ENCODE assay signal across 14 mouse cellular contexts in the genomic region with DNA sequence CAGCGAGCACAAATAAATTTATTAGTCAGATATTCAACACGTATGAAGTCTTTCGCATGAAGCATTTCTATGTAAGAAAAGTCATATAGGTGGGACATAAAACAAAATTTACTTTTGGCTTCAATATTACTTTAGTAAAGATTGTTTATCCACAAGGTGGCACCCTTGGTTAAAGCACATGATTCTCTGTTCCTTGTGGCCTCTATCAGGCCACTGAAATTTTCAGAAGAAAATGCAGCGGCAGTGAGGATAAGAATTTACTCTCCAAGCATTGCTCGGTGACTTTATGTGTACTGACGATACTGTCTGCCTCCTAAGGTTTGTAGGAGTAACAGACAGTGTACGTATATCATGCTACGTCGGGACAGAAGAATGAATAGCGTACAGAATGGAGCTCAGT.
DNase-seq lines count a peak whose midpoint lies in the region; ATAC-seq and TF ChIP-seq lines count a peak whose summit lies in the region.
"Had no signal": no experiment of that assay in that cellular context is flagged by ENCODE, and none has a peak within 500 bp of the region (broad histone marks: within the 10 kb centered on the region; RNA-seq: fewer than 3 reads in every experiment).

No protein-coding gene starts in this region.

- no peak overlapping the region for H3K4me3 ChIP-seq in kidney, adult 2 months (ENCODE audit: insufficient read depth, low read depth, low read length)
- H3K4me3 ChIP-seq in hindbrain, postnatal 0 days (ENCODE audit: low read length): no peak overlapping the region
- no peak overlapping the region for H3K4me3 ChIP-seq in liver, embryonic 11.5 days (ENCODE audit: low read depth, low read length)
- H3K4me3 ChIP-seq: heart, embryonic 12.5 days; liver, embryonic 12.5 days; stomach, embryonic 15.5 days had no signal

- WGBS in kidney, adult 2 months: 74% methylated on average over 10 of the region's 10 CpGs
- 63% methylated on average over 10 of the region's 10 CpGs for WGBS in hindbrain, postnatal 0 days
- WGBS in liver, embryonic 11.5 days: 77% methylated on average over 10 of the region's 10 CpGs

- H3K9ac ChIP-seq in hindbrain, postnatal 0 days (replicated peaks; ENCODE audit: low read length): no peak overlapping the region
- H3K9ac ChIP-seq in liver, embryonic 11.5 days (ENCODE audit: low read depth, low read length): no peak overlapping the region
- H3K9ac ChIP-seq: heart, embryonic 12.5 days; liver, embryonic 12.5 days; stomach, embryonic 15.5 days had no signal

- no peaks in the 10 kb centered on the region for H3K36me3 ChIP-seq in kidney, adult 2 months (ENCODE audit: control insufficient read depth, insufficient read depth, low read length)
- H3K36me3 ChIP-seq in hindbrain, postnatal 0 days (ENCODE audit: insufficient read depth, low read length): no peaks in the 10 kb centered on the region
- no peaks in the 10 kb centered on the region for H3K36me3 ChIP-seq in liver, embryonic 11.5 days (ENCODE audit: control insufficient read depth, insufficient read depth, low read length)
- H3K36me3 ChIP-seq: heart, embryonic 12.5 days; liver, embryonic 12.5 days; stomach, embryonic 15.5 days had no signal

- H3K4me1 ChIP-seq in kidney, adult 2 months (ENCODE audit: control insufficient read depth, insufficient read depth, low read length): no peaks in the 10 kb centered on the region
- no peaks in the 10 kb centered on the region for H3K4me1 ChIP-seq in hindbrain, postnatal 0 days (ENCODE audit: insufficient read depth, low read length)
- no peaks in the 10 kb centered on the region for H3K4me1 ChIP-seq in liver, embryonic 11.5 days (replicated peaks; ENCODE audit: control insufficient read depth, insufficient read depth, low read length)
- H3K4me1 ChIP-seq: heart, embryonic 12.5 days; liver, embryonic 12.5 days; stomach, embryonic 15.5 days had no signal

- no peaks in the 10 kb centered on the region for H3K27me3 ChIP-seq in kidney, adult 2 months (replicated peaks; ENCODE audit: control insufficient read depth, insufficient read depth, low read length)
- H3K27me3 ChIP-seq in hindbrain, postnatal 0 days (ENCODE audit: insufficient read depth, low read length): no peaks in the 10 kb centered on the region
- H3K27me3 ChIP-seq in liver, embryonic 11.5 days (replicated peaks; ENCODE audit: control insufficient read depth, insufficient read depth, low read length): no peaks in the 10 kb centered on the region
- H3K27me3 ChIP-seq: heart, embryonic 12.5 days; liver, embryonic 12.5 days; stomach, embryonic 15.5 days had no signal

- 0 out of 2 replicates have a peak, but pooled peaks have one; percentile 40 for ATAC-seq in hindbrain, postnatal 0 days
- ATAC-seq in liver, embryonic 11.5 days (replicated peaks; ENCODE audit: low FRiP score): no peak
- ATAC-seq: liver, embryonic 12.5 days had no signal

- H3K9me3 ChIP-seq in hindbrain, postnatal 0 days (ENCODE audit: low read length): no peaks in the 10 kb centered on the region
- no peaks in the 10 kb centered on the region for H3K9me3 ChIP-seq in liver, embryonic 11.5 days (ENCODE audit: control insufficient read depth, low read length)
- H3K9me3 ChIP-seq: heart, embryonic 12.5 days; liver, embryonic 12.5 days; stomach, embryonic 15.5 days had no signal

- no peak overlapping the region for H3K27ac ChIP-seq in kidney, adult 2 months (ENCODE audit: insufficient read depth, low read depth, low read length)
- H3K27ac ChIP-seq in hindbrain, postnatal 0 days: no peak overlapping the region
- no peak overlapping the region for H3K27ac ChIP-seq in liver, embryonic 11.5 days (ENCODE audit: low read depth, low read length)
- H3K27ac ChIP-seq: liver, embryonic 12.5 days; stomach, embryonic 15.5 days had no signal

- peak; percentile 34 for DNase-seq in embryo, embryonic 11 days
- DNase-seq in embryo, embryonic 9.5 days (ENCODE audit: extremely low spot score): no peak
- peak; percentile 11 for DNase-seq in kidney, adult 2 months
- DNase-seq in kidney, adult 8-10 months: no peak
- DNase-seq in A20 (ENCODE audit: low read depth, low spot score): peak; percentile 11
- DNase-seq in hindbrain, postnatal 0 days (ENCODE audit: low spot score): peak; percentile 69
- DNase-seq in B cell, adult 2 months: no peak
- no peak for DNase-seq in liver, embryonic 11.5 days (ENCODE audit: low spot score)
- DNase-seq: lung, postnatal 14 days; right cerebral cortex, postnatal 4 days; thymus, postnatal 4 days had no signal

- no peak for TF ChIP-seq CTCF in kidney, adult 2 months (conservative IDR thresholded peaks at IDR 0.05; ENCODE audit: insufficient read depth, insufficient read length, low read depth, low read length)
- TF ChIP-seq CTCF in hindbrain, postnatal 0 days (IDR thresholded peaks at IDR 0.05; ENCODE audit: low read depth): peak; percentile 62

- H3K4me2 ChIP-seq in hindbrain, postnatal 0 days (ENCODE audit: low read depth, low read length): no peak overlapping the region
- no peak overlapping the region for H3K4me2 ChIP-seq in liver, embryonic 11.5 days
- H3K4me2 ChIP-seq: heart, embryonic 12.5 days; liver, embryonic 12.5 days; stomach, embryonic 15.5 days had no signal

- no peak for TF ChIP-seq POLR2A in kidney, adult 2 months (IDR thresholded peaks at IDR 0.05; ENCODE audit: low read depth, low read length)

Comparison
In these comparisons a context has a peak if more than half of its experiments do, and no peak if none do; other contexts are left out.
1. DNase-seq: peak in embryo, embryonic 11 days (single experiment), kidney, adult 2 months (single experiment), A20 (single experiment) and hindbrain, postnatal 0 days (single experiment); none in embryo, embryonic 9.5 days (single experiment), kidney, adult 8-10 months (0 of 2), B cell, adult 2 months (0 of 2) and liver, embryonic 11.5 days (single experiment).